Mouse (Mus musculus): Measurements from ENCODE around the gene A530016L24Rik.

Gene A530016L24Rik

GRCm38 (mm10) chr12:112489134-112489533 lies at the start of gene A530016L24Rik:
Gene A530016L24Rik, plus strand, starts transcription at chr12:112489448.
- DNase-seq: no peak

GRCm38 (mm10) chr12:112439993-112440392 lies 49.3 kb upstream of the A530016L24Rik start:
- DNase-seq: no peak

GRCm38 (mm10) chr12:112449144-112449827 lies 40.0 kb upstream of the A530016L24Rik start:
- DNase-seq: no peak

DNA sequence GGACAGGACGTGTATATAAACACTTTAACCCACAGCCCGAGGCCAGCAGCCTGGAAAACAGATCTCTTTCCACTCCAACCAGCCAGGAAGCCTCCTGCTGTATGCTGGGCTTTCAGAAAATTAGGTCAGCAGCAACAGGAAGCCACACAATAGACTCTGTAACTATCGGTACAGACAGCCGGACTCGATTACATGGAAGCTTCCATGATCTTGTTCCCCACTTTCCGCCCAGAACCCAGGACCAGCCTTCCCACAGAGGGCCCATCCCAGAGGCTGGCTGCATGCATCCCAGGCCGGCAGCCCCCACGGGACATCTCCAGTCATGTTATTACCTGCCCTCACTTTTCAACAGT lies 39.4 kb upstream of the A530016L24Rik start:
- no peak for DNase-seq

DNA sequence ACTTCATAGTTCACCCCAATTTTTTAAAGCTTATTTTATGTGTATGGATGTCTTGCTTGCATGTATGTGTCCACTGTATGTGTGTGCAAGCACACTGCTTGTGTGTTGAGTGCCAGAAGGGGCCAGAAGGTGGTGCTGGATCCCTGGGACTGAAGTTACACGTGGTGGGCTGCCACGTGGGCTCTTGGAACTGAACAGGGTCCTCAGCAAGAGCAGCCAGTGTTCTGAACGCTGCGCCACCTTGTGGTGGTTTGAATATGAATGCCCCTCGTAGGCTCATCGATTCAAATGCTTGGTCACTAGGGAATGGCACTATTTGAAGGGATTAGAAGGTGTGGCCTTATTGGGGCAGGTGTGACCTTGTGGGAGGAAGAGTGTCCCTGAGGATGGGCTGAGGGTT lies 38.4 kb upstream of the A530016L24Rik start:
- no peak for DNase-seq

DNA sequence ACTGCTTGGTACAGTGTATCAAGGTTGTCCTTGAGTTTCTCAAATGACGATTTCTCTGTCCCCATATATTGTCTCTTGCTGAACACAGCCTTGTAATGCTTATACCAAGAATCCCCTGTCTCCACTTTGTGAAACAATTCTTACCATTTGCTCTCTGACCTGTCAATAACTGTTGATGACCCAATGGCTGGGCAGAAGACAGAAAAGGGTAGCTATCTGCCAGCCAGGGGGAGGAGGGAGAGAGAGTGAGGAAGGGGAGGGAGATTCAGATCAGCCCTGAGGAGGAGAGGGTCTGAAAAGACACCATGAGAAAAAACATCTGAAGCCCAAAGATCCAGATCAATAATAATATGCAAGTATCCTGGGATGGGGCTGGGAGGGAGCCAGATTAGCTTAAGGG lies 37.9 kb upstream of the A530016L24Rik start:
- no peak for DNase-seq

DNA sequence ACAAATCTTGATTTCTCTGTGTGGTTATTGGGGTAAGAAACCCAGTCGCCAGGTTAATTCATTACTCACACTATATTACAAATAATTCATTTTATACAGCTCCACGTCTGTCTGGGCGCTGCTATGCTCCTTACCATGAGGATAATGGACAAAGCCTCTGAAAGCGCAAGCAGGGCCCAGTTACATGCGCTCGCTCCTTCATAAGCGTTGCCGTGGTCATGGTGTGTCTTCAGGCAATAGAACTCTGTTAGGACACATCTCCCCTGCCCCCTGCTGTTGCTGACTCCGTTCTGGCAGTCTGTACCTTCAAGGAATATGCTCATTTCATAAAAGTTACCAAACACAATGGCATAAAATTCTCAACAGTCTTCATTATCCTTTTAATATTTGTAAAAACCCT lies 37.4 kb upstream of the A530016L24Rik start:
- no peak for DNase-seq

GRCm38 (mm10) chr12:112456144-112456713 lies 33.0 kb upstream of the A530016L24Rik start:
- DNase-seq: no peak

DNA sequence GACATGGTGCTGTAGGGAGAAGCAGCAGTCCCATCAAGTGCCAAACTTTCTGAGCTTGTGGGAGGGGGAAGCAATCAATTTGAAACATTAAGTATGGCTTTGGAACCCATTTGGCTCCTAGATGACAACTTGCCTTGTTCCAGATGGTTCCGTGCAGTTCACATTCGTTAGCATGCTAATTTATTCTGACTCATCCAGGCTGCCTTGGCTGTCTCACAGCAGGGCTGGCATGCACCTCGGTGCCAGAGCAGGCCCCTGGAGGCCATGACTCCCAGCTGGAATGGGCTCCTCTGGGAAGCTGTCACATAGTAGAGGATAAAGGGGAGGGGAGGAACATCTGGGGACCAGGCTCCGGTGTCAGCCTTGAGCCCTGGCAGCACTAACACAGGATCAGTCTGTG lies 31.4 kb upstream of the A530016L24Rik start:
- DNase-seq: peak; percentile 83

DNA sequence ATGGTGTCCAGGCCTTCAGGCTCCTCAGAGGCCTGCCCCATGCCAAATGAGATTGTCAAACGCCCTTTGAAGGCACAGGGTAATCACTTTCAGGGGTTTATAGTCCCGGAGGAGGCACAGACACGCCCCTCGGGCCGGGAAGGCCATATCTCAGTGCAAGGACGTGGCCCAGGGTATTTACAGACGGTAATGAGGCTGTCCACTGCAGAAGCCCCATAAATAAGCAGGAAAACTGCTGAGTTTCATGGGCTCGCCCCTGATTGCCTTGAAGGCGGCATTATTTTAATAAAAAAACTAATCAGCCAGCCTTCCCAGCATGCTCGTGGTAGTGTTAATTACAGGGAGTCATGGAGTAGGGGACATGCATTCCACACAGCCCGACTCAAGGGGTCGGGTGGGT lies 26.8 kb upstream of the A530016L24Rik start:
- DNase-seq: no peak

GRCm38 (mm10) chr12:112463209-112463608 lies 26.0 kb upstream of the A530016L24Rik start:
- no peak for DNase-seq

- DNase-seq: no peak
Observed at GRCm38 (mm10) chr12:112463750-112464444, 25.4 kb upstream of the A530016L24Rik start.

DNA sequence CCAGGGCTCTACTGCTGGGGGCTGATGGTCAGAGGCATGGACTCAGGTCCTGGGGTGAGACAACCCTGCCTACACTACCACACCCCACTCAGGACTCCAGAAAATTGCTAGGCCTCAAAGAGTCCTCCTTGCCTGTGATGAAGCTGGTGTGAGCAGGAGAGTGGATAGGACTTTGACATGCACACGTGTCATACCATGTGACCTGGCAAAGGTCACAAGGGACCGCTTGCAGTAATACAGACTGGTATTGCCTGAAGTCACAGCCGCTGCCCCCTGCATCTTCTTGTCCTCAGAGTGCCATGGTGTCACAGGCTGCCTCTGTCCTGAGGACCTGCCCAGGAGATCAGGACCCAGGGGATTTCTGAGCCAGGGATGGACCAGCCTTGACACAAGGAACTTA lies 24.7 kb upstream of the A530016L24Rik start:
- no peak for DNase-seq

GRCm38 (mm10) chr12:112465928-112466327 lies 23.3 kb upstream of the A530016L24Rik start:
- no peak for DNase-seq

DNA sequence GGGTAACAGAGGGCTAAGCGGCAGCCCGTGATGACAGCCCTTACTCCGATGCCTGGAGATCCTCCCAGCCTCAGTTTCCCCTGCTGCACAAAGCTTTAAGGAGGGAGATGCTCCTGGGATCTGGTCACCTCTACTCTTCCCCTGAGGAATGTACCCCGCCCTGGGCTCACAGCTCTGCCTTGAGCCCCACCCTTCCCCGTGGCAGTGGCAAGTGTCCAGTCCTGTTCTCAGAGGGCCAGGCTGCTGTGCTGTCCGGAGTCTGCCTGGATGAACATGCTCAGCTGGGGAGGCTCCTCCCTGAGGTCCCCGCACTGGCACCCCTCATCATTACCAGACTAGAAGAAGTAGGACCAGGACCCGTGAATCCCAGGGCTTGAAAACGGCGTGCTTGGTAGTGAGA lies 21.9 kb upstream of the A530016L24Rik start:
- no peak for DNase-seq

GRCm38 (mm10) chr12:112469393-112469792 lies 19.9 kb upstream of the A530016L24Rik start:
- no peak for DNase-seq

DNA sequence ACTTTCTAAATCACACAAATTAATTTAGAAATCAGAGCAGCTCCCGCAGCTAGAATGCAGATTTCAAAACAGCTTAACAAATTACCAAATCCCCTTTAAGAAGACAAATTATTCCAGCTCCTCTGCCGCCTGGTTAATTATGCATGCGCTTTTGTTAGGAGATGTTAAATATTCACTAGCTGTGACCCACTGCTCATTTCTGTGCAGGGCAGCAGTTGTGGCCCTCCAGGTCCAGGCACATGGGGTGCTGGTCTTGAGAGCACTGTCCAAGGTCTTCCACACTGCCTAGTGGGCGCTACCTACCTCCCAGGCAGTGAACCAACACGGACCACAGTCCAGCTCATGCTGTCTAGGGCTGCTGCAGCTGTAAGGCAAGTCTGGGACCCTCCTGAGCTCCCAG lies 19.0 kb upstream of the A530016L24Rik start:
- DNase-seq: no peak

DNA sequence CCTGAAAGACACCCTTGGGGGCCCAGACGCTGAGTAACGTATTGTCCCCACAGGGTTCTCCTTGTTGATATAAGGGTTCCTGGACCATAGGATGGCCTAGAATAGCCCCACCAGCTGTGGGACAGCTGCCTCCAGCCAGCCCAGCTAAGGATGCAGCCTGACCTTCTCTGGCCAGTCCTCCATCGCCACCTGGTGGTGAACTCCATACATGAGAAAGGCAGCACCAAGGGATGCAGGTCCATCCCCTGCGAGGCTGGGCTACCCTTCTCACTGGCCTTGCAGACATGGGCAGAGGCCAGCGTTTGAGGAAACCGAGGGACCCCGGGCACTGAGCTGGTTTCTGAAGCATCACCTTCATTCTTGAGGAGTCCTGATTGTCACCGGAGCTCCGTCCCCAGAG lies 15.5 kb upstream of the A530016L24Rik start:
- DNase-seq: peak; percentile 78

DNA sequence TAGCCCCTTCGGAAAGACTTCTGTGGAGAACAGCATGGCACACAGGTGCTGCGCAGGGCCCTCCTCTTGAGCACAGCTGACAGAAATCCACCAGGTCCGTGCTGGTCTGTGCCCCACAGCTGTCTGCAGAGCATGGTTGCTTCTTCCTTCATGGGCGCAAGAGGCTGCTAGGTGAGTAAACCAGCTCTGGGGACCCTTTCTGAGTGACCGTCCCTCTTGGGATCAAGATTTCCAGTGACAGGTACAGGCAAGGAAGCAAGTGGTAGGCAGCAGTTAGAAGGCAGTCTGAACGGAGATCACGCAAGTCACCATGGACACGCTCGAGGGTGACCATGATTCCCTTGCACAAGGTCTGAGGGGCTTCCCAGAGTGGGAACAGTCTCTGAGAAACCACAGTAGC lies 287 bp downstream of the A530016L24Rik start:
- DNase-seq: no peak

DNA sequence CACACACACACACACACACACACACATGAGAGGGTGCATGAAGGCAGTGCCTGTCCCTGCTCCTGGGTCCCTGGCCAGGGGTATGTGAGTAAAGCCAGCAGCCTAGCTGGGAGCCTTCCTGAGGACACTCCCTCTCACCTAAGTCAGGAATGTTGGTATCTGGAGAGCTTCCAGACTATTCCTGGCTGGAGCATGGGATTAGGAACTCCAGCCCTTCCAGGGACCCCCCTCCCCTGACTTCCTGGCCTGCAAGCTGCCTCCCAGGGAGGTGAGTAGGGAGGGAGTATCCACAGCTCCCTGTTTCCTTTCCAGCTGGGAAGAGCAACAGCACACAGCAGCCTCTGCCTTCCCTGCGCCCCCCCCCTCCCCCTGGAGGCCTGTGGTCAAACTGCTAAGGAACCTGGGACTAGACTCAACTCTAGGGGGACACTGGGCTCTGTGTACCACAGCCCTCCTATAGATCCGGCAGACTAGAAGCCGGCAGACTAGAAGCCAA lies 1.2 kb downstream of the A530016L24Rik start:
- no peak for DNase-seq

DNA sequence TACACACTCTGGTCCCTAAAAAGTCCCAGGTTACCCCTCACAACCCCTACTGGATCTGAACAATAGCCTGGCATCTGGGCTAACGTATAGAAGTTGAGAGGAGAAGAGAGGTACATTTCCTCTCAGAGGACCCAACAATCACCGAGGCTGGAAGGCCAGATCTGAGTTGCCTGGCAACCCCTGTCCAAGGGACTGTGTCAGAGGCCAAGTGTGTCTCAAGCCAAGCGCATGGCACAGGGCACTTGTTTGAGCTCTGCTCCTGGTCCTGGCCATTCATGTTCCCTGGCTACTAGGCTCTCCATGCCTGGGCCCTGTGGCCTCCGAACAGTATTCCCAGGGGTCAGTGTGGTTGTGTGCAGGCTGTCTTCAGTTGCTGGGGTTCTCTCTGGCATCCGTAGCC lies 6.9 kb downstream of the A530016L24Rik start:
- no peak for DNase-seq

- no peak for DNase-seq
Observed at GRCm38 (mm10) chr12:112497731-112498130, 8.5 kb downstream of the A530016L24Rik start.

GRCm38 (mm10) chr12:112498683-112499082 lies 9.4 kb downstream of the A530016L24Rik start:
- DNase-seq: peak; percentile 54

Measured in right cerebral cortex, adult 18-20 months (tissue).